Mouse (Mus musculus) 3T3-L1 (cell line): ENCODE results near the gene Tesmin.

Experiments
- DNase-seq: peaks from one replicate; pipeline ENCODE4 v3.0.0-alpha.2; 2015; ENCODE audit warnings: low read depth, low spot score

The Tesmin gene

GRCm38 (mm10) chr19:3388629-3389057 is at the start of gene Tesmin:
Tesmin (plus strand) TSS chr19:3388857.
- no peak for DNase-seq

GRCm38 (mm10) chr19:3339187-3339586 is 49.5 kb upstream of the Tesmin start:
- DNase-seq: no peak

- no peak for DNase-seq
Measured at GRCm38 (mm10) chr19:3341021-3341420, 47.6 kb upstream of the Tesmin start.

GRCm38 (mm10) chr19:3343929-3344328 is 44.7 kb upstream of the Tesmin start:
- no peak for DNase-seq

- DNase-seq: peak; percentile 26
Measured at GRCm38 (mm10) chr19:3344636-3345544, 43.8 kb upstream of the Tesmin start.

GRCm38 (mm10) chr19:3347784-3348183 is 40.9 kb upstream of the Tesmin start:
- no peak for DNase-seq

- peak; percentile 99 for DNase-seq
Measured at GRCm38 (mm10) chr19:3353415-3354111, 35.1 kb upstream of the Tesmin start.

- no peak for DNase-seq
Measured at GRCm38 (mm10) chr19:3355096-3355495, 33.6 kb upstream of the Tesmin start.

- no peak for DNase-seq
Measured at GRCm38 (mm10) chr19:3356516-3356915, 32.1 kb upstream of the Tesmin start.

GRCm38 (mm10) chr19:3357620-3358019 is 31.0 kb upstream of the Tesmin start:
- DNase-seq: no peak

GRCm38 (mm10) chr19:3359841-3360588 is 28.6 kb upstream of the Tesmin start:
- DNase-seq: no peak

GRCm38 (mm10) chr19:3363510-3363909 is 25.1 kb upstream of the Tesmin start:
- no peak for DNase-seq

- DNase-seq: no peak
Measured at GRCm38 (mm10) chr19:3365089-3365488, 23.6 kb upstream of the Tesmin start.

- DNase-seq: peak; percentile 31
Measured at GRCm38 (mm10) chr19:3368276-3368675, 20.4 kb upstream of the Tesmin start.

GRCm38 (mm10) chr19:3373380-3373779 is 15.3 kb upstream of the Tesmin start:
- no peak for DNase-seq

GRCm38 (mm10) chr19:3374028-3374427 is 14.6 kb upstream of the Tesmin start:
- peak; percentile 35 for DNase-seq

- DNase-seq: no peak
Measured at GRCm38 (mm10) chr19:3375945-3376495, 12.6 kb upstream of the Tesmin start.

- peak; percentile 89 for DNase-seq
Measured at GRCm38 (mm10) chr19:3376966-3377715, 11.5 kb upstream of the Tesmin start.

- no peak for DNase-seq
Measured at GRCm38 (mm10) chr19:3378614-3379013, 10.0 kb upstream of the Tesmin start.

- no peak for DNase-seq
Measured at GRCm38 (mm10) chr19:3388061-3388460, 596 bp upstream of the Tesmin start.

- DNase-seq: no peak
Measured at GRCm38 (mm10) chr19:3389089-3389488, 432 bp downstream of the Tesmin start.
